Mouse (Mus musculus): ENCODE measurements around the gene Rin3.

Gene Rin3

DNA sequence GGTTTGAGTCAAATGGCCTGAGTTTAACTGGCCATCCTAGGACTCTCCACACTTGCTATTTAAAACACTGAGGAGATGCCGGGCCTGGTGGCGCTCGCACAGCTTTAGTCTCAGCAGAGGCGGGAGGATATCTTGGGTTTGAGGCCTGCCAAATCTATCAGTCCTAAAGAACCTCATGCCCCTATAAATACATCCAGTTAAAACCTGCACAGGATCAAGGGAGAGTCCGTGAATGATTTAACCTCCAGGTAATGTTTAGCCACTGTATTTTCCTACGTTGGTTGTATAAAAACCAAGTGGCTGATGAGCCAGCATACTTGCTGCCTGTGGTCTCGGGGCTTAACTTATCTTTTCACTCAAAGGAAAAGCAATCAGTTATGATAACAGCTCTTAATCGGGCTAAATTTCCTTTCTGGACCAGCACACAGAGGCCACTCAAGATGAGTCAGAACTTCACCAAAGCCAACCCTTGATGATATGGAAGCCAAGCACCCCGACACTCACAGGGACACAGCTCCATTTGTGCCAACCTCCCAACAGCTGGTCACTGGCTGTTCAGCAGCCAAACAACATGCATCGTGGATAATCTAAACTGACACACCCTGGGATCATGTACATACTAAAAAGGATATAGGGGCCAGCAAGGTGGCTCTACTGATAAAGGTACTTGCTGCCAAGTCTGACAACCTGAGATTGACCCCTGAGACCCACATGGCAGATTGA lies 137.5 kb downstream of the Rin3 start:
- DNase-seq (ENCODE audit: extremely low spot score, low read depth, low spot score): no peak

DNA sequence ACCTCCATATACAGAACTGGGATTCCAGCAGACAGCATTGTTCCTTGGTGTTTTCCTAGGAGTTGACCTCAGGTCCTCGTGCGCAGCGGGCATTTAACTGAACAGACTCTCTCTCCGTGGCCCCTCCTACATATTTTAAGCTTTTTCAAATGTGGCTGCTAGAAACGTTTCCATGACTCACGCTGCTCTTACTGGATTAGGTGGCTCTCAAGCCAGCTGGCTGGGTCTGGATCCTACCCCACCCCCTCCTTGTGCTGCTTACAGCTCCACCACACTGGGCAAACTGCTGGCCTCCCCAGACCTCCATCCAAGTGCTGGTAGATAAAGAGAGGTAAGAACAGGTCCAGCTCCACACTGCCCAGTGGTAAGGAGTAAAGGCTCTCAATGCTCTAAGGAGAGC lies 139.2 kb downstream of the Rin3 start:
- no peak for DNase-seq (ENCODE audit: extremely low spot score, low read depth, low spot score)

DNA sequence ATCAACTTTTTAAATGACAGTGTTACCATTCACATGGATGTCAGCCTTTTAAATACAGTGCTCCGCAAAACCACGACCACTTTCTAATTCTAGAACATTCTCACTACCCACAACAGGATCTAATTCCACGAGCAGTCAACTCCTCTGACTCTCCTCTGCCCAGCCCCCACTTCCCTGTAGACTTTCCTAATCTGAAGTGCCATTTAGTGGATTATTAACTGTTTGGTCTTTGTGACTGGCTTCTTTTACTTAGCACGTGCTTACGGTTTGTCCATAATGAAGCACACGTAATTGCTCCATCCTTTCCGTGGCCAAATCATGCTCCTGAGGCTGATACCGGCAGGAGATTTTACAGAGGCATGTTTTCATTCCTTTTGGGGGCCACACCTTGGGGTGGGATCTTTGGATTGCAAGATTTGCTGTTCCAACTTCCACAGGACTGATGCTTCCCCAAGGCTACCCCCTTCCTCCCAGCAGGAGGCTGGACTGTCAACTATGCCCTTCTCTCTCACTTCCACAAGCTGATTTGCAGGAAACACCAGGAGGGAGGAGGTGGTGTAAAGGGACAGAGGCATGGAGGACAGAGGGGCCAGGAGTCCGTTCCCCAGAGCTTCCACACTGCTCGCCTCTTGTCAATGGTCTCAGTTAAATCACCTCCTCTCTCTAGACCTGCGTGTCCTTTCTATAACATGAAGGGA lies 139.9 kb downstream of the Rin3 start:
- no peak for DNase-seq (ENCODE audit: extremely low spot score, low read depth, low spot score)

DNA sequence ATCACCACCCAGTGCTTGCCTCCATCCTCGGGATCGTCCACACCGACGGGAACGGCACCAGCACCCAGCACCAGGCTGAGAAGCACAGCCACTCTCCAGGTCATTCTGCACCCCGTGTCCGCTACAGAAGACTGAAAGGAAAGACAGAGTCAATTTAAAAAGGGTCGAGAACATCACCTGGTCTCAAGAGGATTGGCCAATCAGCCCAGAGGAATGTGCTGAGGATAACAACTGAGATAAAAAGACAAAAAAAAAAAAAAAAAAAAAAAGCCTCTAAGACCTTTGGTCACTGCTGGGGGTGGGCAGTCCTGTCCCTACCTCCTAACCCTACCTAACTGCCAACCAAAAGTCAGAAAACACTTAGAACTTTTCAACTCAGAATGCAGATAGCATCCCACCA lies 140.8 kb downstream of the Rin3 start:
- no peak for DNase-seq (ENCODE audit: extremely low spot score, low read depth, low spot score)

DNA sequence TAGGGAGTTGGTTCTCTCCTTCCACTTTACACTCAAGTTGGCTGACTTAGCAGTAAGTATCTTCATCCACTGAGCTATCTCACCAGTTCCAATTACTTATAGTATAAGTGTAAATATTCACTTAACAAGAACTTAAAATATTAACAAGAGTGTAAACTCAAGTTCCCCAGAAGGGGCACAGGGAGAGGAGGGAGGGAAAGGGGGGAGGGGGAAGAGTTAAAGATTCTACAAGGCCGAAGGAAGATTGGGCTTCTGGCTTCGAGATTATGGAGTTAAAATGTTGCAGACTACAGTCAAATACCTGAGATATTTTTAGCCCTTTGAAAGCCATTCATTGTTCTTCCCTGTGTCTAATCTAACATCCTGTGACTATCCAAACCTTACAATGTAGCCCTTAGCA lies 141.6 kb downstream of the Rin3 start:
- no peak for DNase-seq (ENCODE audit: extremely low spot score, low read depth, low spot score)

DNA sequence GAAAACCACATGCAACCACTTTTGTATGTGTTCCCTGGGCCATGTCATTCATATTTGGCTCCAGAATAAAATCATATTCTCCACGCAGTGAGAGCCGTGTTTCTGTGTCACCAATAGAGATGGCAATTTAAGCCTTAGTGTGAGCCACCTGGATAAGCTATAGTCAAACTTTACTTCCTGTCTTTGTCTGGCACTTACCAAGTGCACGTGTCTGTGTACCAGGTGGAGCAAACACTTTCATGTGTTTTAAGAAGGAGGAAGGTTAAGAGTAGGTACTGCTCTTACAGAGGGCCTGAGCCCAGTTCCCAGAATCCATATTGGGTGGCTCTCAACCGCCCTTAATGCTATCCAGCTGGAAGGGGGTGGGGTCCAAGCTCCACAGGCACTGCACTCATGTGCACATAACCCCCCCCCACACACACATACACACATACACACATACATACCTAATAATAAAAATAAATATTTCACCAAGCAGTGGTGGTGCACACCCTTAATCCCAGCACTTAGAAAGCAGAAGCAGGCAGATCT lies 142.3 kb downstream of the Rin3 start:
- no peak for DNase-seq (ENCODE audit: extremely low spot score, low read depth, low spot score)

DNA sequence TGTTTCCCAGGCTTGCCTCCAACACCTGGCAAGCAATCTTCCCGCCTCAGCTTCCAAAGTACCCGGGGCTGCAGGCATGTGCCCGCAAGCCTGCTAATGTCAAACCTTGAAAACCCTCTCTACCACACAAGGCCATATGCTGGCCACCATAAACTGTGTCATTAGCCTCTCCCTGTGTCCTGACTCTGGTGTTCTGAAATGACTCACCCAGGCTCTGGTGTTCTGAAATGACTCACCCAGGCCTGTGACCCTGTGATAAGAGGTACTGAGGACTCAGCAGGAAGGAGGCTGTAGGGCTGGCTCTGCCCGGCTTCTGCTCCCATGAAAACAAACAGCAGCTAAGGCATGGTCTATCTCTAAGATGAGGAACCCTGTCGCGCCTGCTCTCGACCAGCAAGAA lies 143.4 kb downstream of the Rin3 start:
- DNase-seq (ENCODE audit: extremely low spot score, low read depth, low spot score): no peak

DNA sequence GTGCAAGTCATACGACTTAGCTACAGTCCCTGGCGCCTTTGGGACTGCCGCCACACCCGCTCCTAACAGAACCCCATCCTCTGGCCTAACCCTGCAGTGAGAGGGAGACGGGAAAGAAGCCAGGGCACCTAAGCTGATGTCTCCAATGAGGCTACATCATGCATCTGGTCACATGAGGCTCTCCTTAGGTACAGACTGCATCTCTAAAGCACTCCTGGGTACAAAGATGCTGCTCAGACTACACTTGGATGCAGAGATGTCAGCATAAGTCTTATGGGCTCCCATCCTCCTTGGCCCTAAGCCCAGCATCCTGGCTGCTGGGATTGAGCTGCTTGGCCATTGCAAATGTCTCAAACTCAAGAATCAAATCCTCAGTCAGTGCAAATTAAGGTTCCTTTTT lies 146.8 kb downstream of the Rin3 start:
- no peak for DNase-seq (ENCODE audit: extremely low spot score, low read depth, low spot score)

DNA sequence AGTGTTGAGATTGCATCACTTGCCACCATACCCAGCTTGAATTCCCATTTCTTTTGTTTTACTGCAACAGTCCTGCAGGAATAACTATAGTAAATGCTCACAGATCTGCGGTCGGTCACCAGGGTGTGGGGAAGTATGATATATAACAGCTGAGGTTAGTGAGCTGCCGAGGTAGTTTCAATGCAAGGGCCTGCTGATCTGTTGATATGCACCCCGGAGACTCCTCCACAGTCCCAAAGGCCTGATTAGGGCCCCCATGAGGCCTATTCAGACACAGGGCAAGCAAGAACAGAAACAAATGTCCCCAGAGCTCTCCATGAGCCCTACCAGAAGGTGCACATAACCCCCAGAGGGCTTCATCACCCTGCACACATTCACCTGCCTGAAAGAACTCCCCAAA lies 147.4 kb downstream of the Rin3 start:
- DNase-seq (ENCODE audit: extremely low spot score, low read depth, low spot score): no peak

DNA sequence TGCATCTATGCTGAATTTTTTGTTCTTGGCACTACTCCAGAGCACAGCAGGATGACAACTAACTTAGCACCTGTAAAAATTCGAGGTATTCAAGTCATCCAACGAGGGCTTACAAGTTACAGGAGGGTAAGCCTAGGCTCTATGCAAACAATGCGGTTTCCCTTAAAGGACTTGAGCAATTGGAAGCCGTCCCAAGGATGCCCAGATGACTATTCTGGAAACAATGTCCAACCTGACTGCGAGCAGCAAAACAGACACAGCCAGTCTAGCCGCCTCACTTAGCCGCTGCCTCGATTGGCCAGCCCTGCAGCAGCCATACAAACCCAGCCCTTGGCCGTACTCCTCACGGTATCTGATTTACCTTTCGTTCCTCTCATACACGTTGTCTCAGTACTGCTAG lies 149.4 kb downstream of the Rin3 start:
- no peak for DNase-seq (ENCODE audit: extremely low spot score, low read depth, low spot score)

DNA sequence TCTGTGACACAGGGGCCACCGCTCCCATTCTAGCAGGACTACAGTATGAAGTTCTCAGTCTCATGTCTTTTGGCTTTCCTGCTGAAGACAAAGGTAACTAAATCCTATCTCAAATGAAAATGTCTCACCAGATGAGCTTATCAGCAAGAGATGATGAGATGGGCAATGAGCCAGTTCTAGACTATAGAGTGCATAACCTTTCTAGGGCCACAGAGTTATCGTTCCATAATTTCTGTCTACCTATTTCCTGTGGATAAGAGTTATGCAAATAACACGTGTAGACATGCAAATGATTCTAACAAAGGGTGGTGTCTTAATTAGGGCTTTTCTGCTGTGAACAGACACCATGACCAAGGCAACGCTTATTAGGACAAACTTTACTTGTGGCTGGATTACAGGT lies 151.3 kb downstream of the Rin3 start:
- no peak for DNase-seq (ENCODE audit: extremely low spot score, low read depth, low spot score)

DNA sequence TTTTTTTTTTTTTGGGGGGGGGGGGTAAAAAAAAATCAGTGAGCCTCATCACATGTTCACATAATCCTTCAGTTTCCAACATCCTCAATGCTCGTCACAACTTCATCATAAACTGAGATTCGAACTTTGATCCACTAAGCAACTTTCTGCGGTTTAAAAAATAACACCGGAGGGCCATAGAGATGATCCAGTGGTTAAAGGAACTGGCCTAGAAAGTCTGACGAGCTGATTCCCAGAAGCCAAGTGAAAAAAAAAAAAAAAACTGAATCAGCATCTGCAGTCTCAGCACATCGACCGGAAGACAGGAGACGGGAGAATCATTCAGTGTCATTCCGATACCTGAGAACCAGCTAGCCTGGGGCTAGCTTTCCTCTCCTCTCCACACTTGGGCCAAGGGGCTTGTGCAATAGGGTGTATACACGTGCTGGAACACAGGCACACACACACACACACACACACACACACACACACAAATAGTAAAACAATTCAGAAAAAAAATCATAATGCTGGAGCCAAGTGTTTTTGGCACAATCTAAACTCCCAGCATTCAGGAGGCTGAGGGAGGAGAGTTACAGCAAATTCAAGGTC lies 154.2 kb downstream of the Rin3 start:
- no peak for DNase-seq (ENCODE audit: extremely low spot score, low read depth, low spot score)

DNA sequence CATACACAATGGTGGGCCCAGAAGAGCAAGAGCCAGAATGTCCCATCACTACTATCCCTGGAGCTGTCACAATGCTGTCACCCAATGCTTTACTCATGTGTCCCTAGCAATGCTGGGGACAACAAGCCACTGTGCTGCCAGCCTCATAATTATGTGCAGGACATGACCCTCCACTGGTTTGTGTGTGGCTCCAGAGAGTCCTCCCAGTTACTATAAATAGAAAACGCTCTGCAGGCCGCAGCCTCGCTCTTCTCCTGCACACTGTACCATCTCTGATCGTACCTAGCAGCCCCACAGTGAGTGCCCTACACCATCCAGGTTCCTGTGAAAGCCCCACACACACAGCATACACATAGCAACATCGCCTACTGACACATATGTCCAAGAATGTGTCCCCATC lies 155.1 kb downstream of the Rin3 start:
- DNase-seq (ENCODE audit: extremely low spot score, low read depth, low spot score): no peak

DNA sequence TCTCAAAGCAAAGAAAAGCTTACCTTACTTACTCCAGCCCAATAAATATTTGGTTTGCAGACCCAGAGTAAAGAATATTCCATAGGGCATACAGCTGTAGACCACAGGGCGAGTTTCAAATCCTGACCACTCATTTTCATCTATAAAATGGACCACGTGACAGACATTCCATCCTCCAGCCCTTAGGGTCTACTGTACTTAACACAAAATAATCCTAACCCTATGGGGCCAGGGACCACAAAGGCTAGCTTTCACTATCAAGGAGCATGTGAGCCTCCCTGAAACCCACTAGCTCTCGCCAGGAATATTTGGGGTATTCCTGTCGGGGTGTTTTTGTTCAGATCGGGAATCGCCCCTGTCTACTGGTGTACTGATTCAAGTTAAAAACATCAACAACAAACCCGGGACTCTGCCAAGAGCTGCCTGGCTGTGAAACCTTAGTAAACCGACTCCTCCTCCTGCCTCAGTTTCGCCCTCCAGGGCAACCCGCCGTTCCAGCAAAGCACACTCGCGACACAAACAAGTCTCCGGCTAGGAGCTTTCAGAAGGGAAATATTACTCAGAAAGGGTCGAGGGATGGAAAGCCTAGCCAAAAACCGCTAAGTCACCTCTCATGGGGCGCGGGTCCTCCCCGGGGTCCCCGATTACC lies 156.3 kb downstream of the Rin3 start:
- DNase-seq (ENCODE audit: extremely low spot score, low read depth, low spot score): no peak

DNA sequence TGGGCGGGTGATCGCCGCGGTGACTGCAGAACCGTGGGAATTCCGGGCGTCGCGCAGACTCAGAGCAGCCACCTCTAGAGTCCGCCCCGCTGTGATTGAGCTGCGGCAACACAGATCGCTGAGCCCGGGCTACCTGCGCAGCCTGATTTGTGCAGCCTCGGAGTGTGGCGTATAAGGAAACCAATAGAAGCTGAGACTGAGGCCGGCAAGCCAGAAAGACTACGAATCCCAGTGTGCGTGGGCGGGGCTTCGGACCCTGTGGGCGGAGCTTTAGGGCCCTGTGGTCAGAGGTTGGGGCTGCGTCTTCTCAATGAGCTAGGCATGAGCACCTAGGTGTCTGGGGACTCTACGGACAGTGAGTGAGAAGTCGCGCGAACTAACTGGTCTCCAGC lies 156.8 kb downstream of the Rin3 start, which contains the start of gene Lgmn:
Gene Lgmn (minus strand): TSS at position 182 of the 392 bp plus-strand sequence.
- peak; percentile 90 for DNase-seq (ENCODE audit: extremely low spot score, low read depth, low spot score)
